Mouse (Mus musculus) stomach, postnatal 0 days (tissue): Measurements from ENCODE around the gene Tmem217.

ENCODE experiments used
- CTCF ChIP-seq: IDR thresholded peaks from 2 replicates; pipeline ENCODE4 v1.5.1; 2016; ENCODE audit warnings: antibody characterized with exemption, low read depth, mild to moderate bottlenecking, moderate library complexity
- EP300 ChIP-seq: optimal IDR thresholded peaks from 2 replicates; pipeline ENCODE3; 2016; ENCODE audit warnings: antibody characterized with exemption

GRCm38 (mm10) chr17:29493461-29493980 lies 58.7 kb downstream of the Tmem217 start:
- TF ChIP-seq CTCF = no peak
- no peak for TF ChIP-seq EP300
